Mouse (Mus musculus) hindbrain, embryonic 12.5 days (tissue): ENCODE measurements at regions not wholly inside any gene's neighbourhood (a gene's known extent, or its start where the extent isn't known, plus 50 kb on each side); places are given as distances from the start of the nearest gene placed in this dataset. TPM values are rescaled to one million over a fixed set of nuclear protein-coding genes. Genes with fewer than 3 reads are reported as not detected.
"Not testable (repeated sequence)": the region's sequence is repeated elsewhere in the genome, so short reads cannot be mapped to it uniquely, and the experiment has no call there.

Source experiments
- ATAC-seq: fragments of 200-750 bp; cut with Nextera tagmentation; 2 replicates; pipeline ENCODE4 v1.8.0; 2017; ENCODE audit warnings: moderate TSS enrichment; ENCODE audit not compliant: low FRiP score
- H3K27ac ChIP-seq: fragments of 300-500 bp; sonication (generic); 2 replicates; pipeline ENCODE4 v1.5.1; 2016; ENCODE audit warnings: mild to moderate bottlenecking
- H3K27me3 ChIP-seq: fragments of 300-500 bp; sonication (generic); 2 replicates; pipeline ENCODE4 v1.6.1; 2016; ENCODE audit warnings: mild to moderate bottlenecking
- H3K36me3 ChIP-seq: fragments of 300-500 bp; sonication (generic); 2 replicates; pipeline ENCODE4 v1.6.1; 2016; ENCODE audit warnings: mild to moderate bottlenecking
- H3K4me1 ChIP-seq: fragments of 300-500 bp; sonication (generic); 2 replicates; pipeline ENCODE4 v1.6.1; 2016
- H3K4me2 ChIP-seq: fragments of 300-500 bp; sonication (generic); replicated peaks from 2 replicates; pipeline ENCODE4 v1.6.1; 2016; ENCODE audit warnings: mild to moderate bottlenecking
- H3K4me3 ChIP-seq: fragments of 300-500 bp; sonication (generic); 2 replicates; pipeline ENCODE4 v1.5.1; 2016; ENCODE audit warnings: mild to moderate bottlenecking
- H3K9ac ChIP-seq: fragments of 300-500 bp; sonication (generic); 2 replicates; pipeline ENCODE4 v1.6.1; 2016; ENCODE audit warnings: mild to moderate bottlenecking, moderate library complexity
- H3K9me3 ChIP-seq: fragments of 300-500 bp; sonication (generic); replicated peaks from 2 replicates; pipeline ENCODE4 v1.6.1; 2016; ENCODE audit warnings: mild to moderate bottlenecking
- WGBS: fragments of 180-500 bp; shearing (Covaris S2); methylation state at CpG from one replicate; pipeline ENCODE4 v1.1.7; 2016; 5-methylcytosine and 5-hydroxymethylcytosine counted together
- microRNA-seq: library from miRNA; unstranded; fragments of <30 nt; microRNA quantifications from one replicate; pipeline ENCODE4, GENCODE M21; 2017

GRCm38 (mm10) chr9:25833295-25833694 is 351.9 kb downstream of the Eepd1 start:
- no peak overlapping the region for H3K9ac ChIP-seq
- no peaks in the 10 kb centered on the region for H3K4me1 ChIP-seq
- H3K4me2 ChIP-seq = no peak overlapping the region
- H3K27me3 ChIP-seq = no peaks in the 10 kb centered on the region
- no peak overlapping the region for H3K4me3 ChIP-seq
- no peaks in the 10 kb centered on the region for H3K36me3 ChIP-seq
- H3K9me3 ChIP-seq = no peaks in the 10 kb centered on the region
- ATAC-seq = no peak
- no peak overlapping the region for H3K27ac ChIP-seq

DNA sequence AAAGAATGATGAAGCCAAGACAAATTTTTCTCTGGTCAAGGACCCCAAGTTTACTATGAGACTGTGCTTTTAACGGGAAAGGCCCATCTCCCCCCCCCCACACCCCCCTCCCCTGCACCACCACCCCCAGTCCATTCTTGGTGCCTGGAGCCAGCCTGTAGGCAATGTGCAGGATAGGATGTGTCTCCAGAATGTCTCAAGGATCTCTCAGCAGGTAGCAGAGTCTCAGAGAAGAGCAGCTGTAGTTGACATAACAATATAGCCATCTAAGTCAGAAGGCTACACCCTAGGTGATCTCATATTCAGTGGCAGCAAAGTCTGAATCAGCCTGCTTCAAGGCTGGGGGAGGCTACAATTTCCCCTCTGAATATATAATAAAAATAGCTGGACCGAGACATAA is 368.6 kb downstream of the Eepd1 start:
- H3K27me3 ChIP-seq, H3K9me3 ChIP-seq, H3K4me2 ChIP-seq, H3K9ac ChIP-seq, H3K27ac ChIP-seq, ATAC-seq, H3K4me3 ChIP-seq, H3K4me1 ChIP-seq, H3K36me3 ChIP-seq: not testable (repeated sequence)
- 95% methylated on average over 2 of the region's 2 CpGs for WGBS

DNA sequence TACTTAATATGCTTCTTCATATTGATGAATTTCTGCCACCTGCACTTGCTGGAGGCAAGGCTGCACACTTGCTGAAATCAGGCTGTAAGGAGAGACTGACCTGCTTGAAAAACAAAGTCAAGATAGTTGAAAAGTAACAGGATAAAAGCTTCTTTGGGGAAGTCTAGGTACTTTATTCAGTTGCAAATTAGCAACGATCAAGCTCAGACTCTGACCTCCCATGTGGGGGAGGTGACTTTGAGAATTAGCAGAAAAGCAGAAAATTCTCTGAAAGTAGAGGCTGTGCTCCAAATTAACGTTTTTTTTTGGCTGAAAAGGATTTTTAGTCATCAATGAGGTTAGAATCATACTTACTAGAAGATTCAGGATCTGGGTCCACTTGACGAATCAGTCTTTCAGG is 369.3 kb downstream of the Eepd1 start:
- not testable (repeated sequence) for H3K9me3 ChIP-seq, H3K9ac ChIP-seq, H3K4me1 ChIP-seq, H3K36me3 ChIP-seq, ATAC-seq, H3K4me3 ChIP-seq, H3K27ac ChIP-seq, H3K27me3 ChIP-seq, H3K4me2 ChIP-seq
- 71% methylated on average over 3 of the region's 3 CpGs for WGBS

DNA sequence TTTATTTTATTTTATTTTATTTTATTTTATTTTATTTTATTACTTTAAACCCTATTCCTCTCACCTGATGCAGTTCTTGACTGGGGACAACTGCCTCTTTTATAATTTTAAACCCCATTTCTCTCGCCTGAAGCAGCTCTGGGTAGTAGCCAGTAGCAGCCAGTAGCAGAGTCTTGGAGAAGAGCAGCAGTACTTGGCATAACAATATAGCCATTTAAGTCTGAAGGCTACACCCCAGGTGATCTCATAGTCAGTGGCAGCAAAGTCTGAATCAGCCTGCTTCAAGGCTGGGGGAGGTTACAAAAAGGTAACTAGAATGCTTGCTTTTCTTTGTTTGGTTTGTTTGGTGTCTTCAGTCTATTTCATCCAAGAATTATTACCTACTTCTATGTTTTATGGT is 373.2 kb downstream of the Eepd1 start:
- Histone ChIP-seq H3K27ac (no peak overlapping the region), H3K4me2 (no peak overlapping the region), H3K27me3 (no peaks in the 10 kb centered on the region), H3K36me3 (no peaks in the 10 kb centered on the region), H3K9ac (no peak overlapping the region), H3K4me1 (no peaks in the 10 kb centered on the region), H3K9me3 (no peaks in the 10 kb centered on the region), H3K4me3 (no peak overlapping the region)
- ATAC-seq = no peak
- WGBS = 41% methylated on average over 1 of the region's 1 CpGs

GRCm38 (mm10) chr9:25870260-25870659 is 388.9 kb downstream of the Eepd1 start:
- Histone ChIP-seq H3K36me3 (no peaks in the 10 kb centered on the region), H3K27me3 (no peaks in the 10 kb centered on the region), H3K4me3 (no peak overlapping the region), H3K4me1 (no peaks in the 10 kb centered on the region), H3K9ac (no peak overlapping the region), H3K4me2 (no peak overlapping the region), H3K27ac (no peak overlapping the region), H3K9me3 (no peaks in the 10 kb centered on the region)
- ATAC-seq = no peak
- WGBS = 75% methylated on average over 2 of the region's 2 CpGs

DNA sequence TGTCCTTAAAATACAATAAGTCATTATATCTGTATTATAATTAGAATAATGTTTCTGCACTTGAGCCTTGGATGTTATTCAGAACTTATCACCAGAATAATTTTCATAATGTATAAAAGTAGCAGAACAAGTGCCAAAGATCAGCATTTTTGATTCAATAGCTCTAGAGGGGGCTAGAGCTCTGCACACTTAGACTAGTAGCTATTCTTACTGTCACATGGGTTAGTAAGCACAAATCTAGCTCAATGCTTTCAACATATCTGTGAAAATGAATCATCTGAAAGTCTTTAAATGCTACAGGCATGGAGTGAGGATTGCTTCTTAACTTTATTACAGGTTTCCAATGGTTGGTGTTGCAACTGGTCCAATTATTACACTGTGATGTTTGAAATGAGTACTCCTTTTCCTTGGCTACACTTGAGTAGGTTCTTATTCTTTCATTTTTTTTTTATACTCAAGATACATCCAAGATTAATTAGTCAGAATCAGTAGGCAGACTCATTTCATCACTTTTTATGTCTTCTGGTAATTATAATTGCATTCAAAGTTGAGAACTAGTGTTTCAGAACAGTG is 415.1 kb downstream of the Eepd1 start:
- Histone ChIP-seq H3K27ac (no peak overlapping the region), H3K4me2 (no peak overlapping the region), H3K4me1 (no peaks in the 10 kb centered on the region), H3K36me3 (no peaks in the 10 kb centered on the region), H3K9me3 (no peaks in the 10 kb centered on the region), H3K27me3 (no peaks in the 10 kb centered on the region), H3K9ac (no peak overlapping the region), H3K4me3 (no peak overlapping the region)
- ATAC-seq = no peak

Small RNAs in the stretch of these regions (microRNA-seq; reads per million reads assigned to microRNA genes)
- gene Gm26190 = not detected
